Mouse (Mus musculus): ENCODE results near the gene Smok3c. TPM values are rescaled to one million over a fixed set of nuclear protein-coding genes. Genes with fewer than 3 reads are reported as not detected.
A peak's percentile ranks its signal among the peaks of the same experiment; 100 is the strongest.
"Not testable (repeated sequence)": the region's sequence is repeated elsewhere in the genome, so short reads cannot be mapped to it uniquely, and the experiment has no call there.

Gene Smok3c
- total RNA-seq (2017): not detected in 3 replicates

DNA sequence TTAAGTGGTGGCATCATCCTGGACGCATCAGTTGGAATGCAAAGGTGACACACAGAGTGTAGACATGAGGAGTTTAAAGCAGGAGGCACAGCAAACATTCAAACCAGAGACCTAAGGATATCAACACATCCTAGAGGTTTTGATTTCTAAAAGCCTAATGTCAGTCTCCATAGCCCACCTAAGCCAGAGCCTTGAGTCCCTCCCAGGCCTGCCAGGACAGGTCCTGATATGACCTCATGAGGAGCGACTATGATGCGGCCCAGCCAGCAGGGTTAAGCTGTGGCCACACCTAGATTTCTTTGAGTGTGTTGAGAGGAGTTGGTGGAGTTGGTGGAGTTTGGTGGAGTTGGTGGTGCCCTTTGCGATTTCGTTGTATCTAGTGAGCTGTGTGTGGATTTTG is at the start of gene Smok3c:
Gene Smok3c, plus strand, starts transcription at position 301 of the 400 bp plus-strand sequence.
- ATAC-seq (replicated peaks; ENCODE audit: insufficient number of reproducible peaks, low FRiP score, low TSS enrichment, poor library complexity, severe bottlenecking): not testable (repeated sequence)

DNA sequence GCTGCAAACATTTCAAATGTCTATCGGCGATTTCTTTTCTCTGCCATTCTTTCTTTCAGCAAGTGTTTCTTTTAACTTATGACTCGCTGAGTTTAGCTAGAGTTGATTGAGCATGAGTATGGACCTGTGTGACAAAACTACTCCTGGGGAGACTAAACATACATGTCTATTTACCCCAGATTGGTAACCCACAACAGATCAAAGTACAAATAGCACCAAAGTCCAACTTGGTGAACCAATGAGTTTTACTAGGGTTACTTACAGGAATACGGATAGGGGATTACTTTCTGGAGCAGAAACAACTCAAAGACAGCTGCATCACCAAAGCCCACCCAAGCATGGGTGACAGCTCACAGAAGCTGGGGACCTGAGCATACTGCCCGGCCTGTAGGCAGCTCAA is 43.6 kb upstream of the Smok3c start:
- no peak for ATAC-seq (replicated peaks; ENCODE audit: insufficient number of reproducible peaks, low FRiP score, low TSS enrichment, poor library complexity, severe bottlenecking)

DNA sequence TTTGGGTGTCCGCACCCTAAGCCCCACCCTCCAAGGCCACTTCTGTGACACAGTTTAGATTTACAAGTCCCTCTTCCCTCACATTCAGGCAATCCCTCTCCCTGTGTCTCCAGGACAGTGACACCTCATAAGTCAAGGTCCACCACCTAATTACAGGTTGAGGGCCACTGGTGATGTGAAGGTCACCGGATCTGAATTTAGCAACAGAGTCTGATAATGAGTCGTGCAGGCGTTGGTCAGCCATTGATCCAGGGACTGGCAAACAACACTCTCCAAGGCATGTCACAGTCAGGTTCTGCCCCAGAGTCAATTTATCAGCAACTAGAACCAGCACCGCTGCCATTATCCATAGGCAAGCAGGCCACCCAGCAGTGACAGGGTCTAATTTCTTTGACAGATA is 40.6 kb upstream of the Smok3c start:
- ATAC-seq (replicated peaks; ENCODE audit: insufficient number of reproducible peaks, low FRiP score, low TSS enrichment, poor library complexity, severe bottlenecking): no peak

DNA sequence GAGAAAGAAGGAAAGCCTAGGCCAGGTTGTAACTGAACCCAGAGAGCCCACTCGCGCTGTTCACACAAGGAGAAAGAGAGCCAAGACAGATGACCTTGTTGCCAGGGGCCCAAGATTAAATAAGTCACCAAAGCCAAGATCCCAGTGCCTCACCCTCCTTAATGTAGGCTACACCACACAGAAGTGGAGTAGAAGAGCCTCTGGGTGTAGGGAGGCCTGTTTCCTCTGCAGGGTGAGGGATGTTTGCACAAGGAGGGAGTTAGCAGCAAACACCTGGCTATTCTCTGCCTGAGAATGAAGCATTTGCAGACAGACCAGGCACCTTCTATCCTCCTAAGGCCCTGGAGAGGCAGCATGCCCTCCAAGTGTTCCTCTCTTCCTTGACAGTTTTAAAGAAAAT is 36.5 kb upstream of the Smok3c start:
- no peak for ATAC-seq (replicated peaks; ENCODE audit: insufficient number of reproducible peaks, low FRiP score, low TSS enrichment, poor library complexity, severe bottlenecking)

DNA sequence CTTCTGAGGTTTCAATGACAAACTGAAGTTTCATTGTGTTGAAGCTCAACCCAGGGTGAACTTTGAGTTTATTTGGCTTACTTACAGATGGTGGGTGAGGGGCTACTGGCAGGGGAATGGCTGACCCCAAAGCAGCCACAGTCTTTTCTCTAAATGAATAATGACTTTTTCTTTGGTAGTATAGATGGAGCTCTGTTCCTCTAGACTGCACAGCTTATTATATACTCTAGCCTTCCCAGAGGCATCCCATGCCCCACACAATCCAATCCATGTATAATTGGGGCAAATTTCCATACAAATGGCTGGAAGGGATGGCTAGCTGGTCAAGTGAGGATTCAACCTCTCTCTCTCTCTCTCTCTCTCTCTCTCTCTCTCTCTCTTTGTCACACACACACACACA is 36.0 kb upstream of the Smok3c start:
- no peak for ATAC-seq (replicated peaks; ENCODE audit: insufficient number of reproducible peaks, low FRiP score, low TSS enrichment, poor library complexity, severe bottlenecking)

DNA sequence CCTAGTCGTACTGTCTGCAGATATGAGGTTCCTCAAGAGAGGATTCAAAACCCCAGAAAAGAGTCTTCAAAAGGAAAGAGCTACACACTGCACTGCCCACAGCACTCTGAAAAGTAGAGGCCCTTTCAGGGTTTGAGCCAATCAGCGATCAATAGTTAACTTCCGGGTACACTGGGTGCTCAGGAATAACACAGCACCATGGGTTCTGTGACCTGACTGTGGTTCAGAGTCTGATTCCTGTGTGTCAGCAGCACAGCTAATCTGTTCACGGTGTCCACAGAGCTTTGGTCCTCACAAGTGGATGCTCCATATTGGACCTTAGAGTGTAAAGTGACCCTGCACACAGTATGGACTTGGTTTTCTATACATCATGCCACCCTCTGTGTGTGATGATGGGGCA is 33.4 kb upstream of the Smok3c start:
- not testable (repeated sequence) for ATAC-seq (replicated peaks; ENCODE audit: insufficient number of reproducible peaks, low FRiP score, low TSS enrichment, poor library complexity, severe bottlenecking)

DNA sequence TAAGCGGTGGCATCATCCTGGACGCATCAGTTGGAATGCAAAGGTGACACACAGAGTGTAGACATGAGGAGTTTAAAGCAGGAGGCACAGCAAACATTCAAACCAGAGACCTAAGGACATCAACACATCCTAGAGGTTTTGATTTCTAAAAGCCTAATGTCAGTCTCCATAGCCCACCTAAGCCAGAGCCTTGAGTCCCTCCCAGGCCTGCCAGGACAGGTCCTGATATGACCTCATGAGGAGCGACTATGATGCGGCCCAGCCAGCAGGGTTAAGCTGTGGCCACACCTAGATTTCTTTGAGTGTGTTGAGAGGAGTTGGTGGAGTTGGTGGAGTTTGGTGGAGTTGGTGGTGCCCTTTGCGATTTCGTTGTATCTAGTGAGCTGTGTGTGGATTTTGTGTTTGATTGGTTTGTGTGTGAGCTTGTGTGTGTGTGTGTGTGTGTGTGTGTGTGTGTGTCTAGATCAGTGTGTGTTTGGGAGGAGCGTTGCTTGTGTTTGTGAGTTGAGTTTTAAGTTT is 32.0 kb upstream of the Smok3c start, which contains the start of the genes Smok3a and Smok3b:
Gene Smok3a, plus strand, starts transcription at position 301 of the 519 bp plus-strand sequence.
Gene Smok3b, plus strand, starts transcription at position 469 of the 519 bp plus-strand sequence.
- ATAC-seq (replicated peaks; ENCODE audit: insufficient number of reproducible peaks, low FRiP score, low TSS enrichment, poor library complexity, severe bottlenecking): not testable (repeated sequence)

DNA sequence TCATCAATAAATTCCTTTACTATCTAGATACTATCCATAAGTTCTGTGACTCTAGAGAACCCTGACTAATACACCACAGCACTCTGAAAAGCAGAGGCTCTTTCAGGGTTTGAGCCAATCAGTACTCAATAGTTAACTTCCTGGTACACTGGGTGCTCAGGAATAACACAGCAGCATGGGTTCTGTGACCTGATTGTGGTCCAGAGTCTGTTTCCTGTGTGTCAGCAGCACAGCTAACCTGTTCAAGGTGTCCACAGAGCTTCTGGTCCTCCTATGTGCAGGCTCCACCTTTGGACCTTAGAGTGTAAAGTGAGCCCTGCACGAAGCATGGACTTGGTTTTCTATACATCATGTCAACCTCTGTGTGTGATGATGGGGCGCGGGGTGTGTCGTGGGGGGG is 20.8 kb downstream of the Smok3c start:
- ATAC-seq (replicated peaks; ENCODE audit: insufficient number of reproducible peaks, low FRiP score, low TSS enrichment, poor library complexity, severe bottlenecking): no peak

DNA sequence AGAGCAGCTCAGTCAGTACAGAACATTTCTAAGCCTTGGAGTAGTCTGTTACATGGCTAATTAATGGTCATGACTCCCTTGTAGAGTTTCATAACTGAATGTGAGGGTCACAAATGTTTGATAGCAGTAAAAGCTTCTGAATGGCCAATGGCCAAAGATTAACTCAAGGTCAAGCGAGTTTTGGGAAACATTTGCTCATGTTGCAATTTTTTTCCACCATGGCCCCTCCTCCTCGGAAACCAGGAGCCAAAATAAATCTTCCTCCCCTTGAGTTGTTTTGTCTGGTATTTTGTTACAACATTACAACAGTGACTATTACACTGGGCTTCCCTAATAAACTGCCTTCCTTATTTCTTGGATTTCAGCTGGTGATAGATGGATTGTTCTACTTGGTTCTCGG is 22.7 kb downstream of the Smok3c start:
- ATAC-seq (replicated peaks; ENCODE audit: insufficient number of reproducible peaks, low FRiP score, low TSS enrichment, poor library complexity, severe bottlenecking): no peak

DNA sequence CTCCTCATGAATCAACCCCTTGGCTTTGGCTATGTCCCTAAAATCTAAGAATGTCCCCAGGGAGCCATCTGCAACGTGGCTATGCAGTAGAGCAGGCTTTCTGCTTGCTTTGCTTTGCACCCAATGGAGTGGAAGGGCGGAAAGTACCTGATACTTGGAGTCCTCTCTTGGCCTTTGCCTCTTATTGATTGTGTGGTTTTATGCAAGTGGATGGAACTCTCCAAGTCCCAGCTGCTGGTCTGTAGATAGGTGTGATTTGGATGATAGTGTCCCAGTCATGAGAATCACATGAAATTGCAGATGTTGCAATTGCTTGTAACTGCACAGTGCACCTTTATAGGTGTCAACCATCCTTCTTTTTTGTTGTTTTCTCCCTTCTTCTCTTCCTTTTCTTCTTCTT is 23.2 kb downstream of the Smok3c start:
- ATAC-seq (replicated peaks; ENCODE audit: insufficient number of reproducible peaks, low FRiP score, low TSS enrichment, poor library complexity, severe bottlenecking): no peak

DNA sequence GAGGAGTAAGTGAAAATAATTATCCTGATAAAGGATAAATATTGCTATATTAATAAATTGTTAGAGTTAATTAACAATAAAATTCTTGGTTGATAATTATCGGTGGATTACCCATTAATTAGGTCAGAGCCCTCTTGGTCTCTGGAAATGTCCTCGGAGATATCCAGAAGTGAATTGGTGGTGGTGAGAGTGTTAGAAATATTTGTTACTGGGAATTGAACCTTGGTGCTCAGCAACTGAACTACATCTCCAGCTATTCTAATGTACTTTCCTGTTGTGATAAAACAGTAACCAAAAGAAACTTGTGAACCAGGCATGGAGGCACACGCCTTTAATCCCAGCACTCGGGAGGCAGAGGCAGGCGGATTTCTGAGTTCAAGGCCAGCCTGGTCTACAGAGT is 27.5 kb downstream of the Smok3c start:
- no peak for ATAC-seq (replicated peaks; ENCODE audit: insufficient number of reproducible peaks, low FRiP score, low TSS enrichment, poor library complexity, severe bottlenecking)

DNA sequence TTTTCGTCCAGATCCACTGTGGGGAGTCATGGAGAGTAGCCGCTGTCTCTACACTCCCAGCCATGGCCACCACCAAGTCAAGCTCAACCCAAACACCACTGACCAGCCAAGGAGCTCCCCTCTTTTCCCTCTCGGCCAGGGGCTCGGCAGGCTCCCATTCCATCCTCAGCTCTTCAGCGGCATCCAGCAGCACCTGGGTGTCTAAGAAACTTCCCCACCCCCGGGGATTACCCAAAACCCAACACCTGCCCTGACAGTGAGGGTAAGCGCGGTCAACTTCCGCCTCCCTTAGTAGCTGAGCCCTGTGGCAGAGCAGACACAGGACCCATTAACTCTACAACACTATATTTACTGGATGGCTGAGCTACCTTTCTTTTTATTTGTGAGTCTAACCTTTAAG is 28.5 kb downstream of the Smok3c start:
- no peak for ATAC-seq (replicated peaks; ENCODE audit: insufficient number of reproducible peaks, low FRiP score, low TSS enrichment, poor library complexity, severe bottlenecking)

DNA sequence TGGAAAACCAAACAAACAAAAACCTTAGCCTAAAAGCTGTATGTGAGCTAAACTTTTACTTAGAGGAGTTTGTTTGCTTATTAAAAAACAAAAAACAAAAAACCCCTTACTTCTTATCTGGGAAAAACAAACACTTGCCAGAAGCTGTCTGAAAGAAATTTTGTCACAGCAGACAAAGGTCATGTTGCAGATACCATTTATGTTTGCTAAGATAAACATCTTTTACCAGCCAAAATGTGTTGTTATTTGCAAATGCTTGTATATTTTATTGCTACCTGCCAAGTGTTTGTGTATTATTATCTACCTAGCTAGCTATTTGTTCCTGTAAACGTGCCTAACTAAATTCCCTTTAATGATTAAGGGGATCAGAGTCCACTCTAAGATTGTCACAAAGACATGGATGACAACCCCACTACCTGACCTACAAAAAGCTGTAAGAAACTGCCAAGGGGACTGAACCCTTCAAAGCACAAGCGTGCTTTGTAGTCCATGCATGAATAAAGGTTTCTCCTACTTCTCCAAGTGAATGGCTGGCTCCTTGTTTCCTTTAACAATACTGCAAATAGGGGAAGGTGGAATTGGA is 30.4 kb downstream of the Smok3c start:
- ATAC-seq (replicated peaks; ENCODE audit: insufficient number of reproducible peaks, low FRiP score, low TSS enrichment, poor library complexity, severe bottlenecking): no peak

DNA sequence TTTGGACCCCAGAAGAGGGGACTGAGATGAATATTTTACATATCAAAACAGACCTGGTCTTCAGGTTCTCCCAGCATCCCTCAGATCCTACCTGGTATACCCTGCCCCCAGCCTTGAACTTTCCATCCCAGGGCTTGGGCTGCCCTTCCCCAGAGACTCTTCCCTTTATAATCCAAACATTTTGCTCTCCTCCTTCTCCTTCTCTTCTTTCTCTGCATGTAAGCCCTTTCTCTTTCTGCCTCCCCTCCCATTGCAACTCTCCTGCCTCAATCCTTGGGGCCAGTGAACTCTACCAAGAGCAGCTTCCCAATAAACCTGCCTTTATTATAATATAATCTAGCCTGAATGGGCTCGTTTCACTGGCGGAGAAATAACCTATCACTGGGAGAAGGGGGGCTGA is 30.9 kb downstream of the Smok3c start:
- ATAC-seq (replicated peaks; ENCODE audit: insufficient number of reproducible peaks, low FRiP score, low TSS enrichment, poor library complexity, severe bottlenecking): no peak

DNA sequence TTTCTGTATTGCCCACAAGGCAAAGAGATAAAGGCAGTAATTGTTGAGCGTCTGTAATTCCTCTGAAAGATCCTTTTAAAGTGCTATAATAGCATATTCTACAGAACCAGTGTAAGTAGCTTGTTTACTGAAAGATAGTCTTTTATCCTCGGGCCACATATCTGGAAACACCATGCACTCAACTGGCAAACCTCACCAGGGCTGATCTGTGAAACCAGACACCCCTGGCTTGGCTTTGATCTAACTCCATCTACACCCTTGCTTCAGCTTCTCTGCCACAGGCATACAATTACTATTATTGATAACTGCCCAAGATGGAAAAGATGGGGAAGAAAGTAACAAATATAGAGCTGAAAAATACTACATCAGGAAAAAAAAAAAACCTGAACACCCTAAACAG is 31.5 kb downstream of the Smok3c start:
- no peak for ATAC-seq (replicated peaks; ENCODE audit: insufficient number of reproducible peaks, low FRiP score, low TSS enrichment, poor library complexity, severe bottlenecking)

DNA sequence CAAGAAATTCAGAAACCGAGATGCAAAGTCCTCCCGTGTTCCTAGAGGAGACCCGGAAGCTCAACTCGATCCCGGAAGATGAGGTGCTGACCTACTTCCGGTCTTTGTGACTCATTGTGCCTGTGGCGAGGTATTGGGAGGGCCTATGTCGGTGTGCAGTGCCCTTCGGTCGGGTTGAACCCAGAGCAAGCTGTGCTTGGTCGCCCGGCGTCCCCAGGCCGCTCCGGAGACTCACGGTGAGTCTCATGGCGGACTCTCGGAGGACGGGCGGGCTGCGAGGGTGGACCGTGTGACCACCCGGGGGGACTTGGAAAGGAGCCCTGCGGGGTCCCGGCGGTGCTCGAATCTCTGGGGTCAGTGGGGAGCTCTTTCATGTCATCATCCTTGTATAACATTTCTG is 32.0 kb downstream of the Smok3c start, which contains the start of gene Zkscan1:
Gene Zkscan1, plus strand, starts transcription at position 89 of the 400 bp plus-strand sequence.
- ATAC-seq (replicated peaks; ENCODE audit: insufficient number of reproducible peaks, low FRiP score, low TSS enrichment, poor library complexity, severe bottlenecking): peak; percentile 99

DNA sequence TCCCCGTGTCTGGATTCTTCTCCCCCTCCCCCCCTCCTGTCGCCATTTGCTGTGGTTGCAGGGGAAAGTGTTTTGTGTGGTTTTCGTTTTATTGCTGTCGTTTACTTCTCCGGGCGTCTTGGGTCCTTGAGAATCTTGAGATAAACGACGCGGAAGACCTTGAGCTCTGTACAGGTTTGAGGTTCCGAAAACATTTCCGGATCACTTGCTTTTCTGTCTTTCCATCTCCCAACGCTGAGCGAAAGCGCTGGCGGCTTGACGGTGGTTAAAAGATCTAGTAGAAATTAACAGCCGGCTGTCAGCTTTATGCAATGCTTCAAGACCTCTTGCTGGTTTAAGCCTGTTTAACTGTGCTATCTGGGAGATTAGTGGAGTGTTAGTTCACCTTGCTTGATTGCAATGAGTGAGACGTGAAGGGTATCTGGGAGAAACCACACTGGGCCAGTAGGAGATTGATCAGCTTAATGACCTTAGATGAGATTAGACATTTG is 32.5 kb downstream of the Smok3c start:
- no peak; the same call in 1 of the 2 replicates for ATAC-seq (replicated peaks; ENCODE audit: insufficient number of reproducible peaks, low FRiP score, low TSS enrichment, poor library complexity, severe bottlenecking)

DNA sequence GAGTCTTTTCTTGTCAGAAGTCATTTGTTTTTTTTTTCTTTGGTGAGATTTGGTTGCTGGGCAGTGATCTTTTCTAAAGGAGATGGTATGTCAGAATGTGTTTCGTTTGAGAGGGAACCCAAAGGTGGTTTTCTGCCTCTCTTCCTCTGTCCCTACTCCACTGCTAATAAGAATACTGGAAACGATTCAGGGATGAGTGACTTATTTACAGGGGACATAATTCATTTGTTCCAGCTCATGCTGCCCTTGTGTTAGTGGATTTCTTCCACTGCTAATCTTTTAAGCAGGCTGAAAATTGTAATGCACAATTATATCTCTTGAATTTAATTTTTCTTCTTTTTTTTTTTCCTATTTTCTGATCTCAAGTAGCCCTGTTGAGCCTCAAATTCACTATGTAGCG is 33.8 kb downstream of the Smok3c start:
- no peak for ATAC-seq (replicated peaks; ENCODE audit: insufficient number of reproducible peaks, low FRiP score, low TSS enrichment, poor library complexity, severe bottlenecking)

DNA sequence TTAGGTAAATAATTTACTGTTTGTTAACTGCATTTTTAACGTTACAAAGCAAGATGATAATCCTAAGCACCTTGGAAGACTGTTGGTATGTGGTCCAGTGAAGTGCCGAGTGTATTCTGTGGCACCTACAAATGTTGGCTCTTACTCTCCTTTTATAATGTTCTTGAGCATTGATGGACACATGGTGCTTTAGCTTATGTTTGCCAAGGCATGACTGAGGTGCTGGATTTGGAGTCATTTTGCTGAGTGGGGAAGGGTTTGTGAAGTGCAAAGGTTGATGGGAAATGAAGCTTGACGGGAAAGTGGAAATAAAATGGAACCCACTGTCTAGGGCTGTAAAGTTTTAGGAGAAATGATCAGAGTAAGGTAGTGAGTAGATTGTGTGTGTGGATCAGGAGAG is 35.4 kb downstream of the Smok3c start:
- no peak for ATAC-seq (replicated peaks; ENCODE audit: insufficient number of reproducible peaks, low FRiP score, low TSS enrichment, poor library complexity, severe bottlenecking)

DNA sequence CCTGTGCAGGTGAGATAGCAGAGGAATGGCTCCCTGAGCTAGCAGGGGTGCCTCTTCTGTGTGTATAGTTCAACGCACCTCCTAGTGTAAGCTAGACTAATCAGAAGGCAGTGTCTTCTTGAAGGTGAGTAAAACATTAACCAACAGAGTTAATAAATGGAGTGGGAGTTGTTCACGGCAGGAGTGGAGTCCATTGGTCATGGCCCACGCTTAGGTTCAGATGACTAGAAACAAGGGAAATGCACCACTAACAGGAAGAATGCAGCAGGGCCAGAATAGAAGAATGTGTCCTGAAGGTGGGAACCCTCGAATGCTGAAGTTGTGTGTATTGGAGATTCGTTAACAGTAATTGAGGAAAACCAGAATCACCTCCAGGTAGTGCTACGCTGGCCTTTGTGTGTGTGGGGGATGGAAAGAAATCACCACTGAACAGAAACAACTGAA is 36.1 kb downstream of the Smok3c start:
- ATAC-seq (replicated peaks; ENCODE audit: insufficient number of reproducible peaks, low FRiP score, low TSS enrichment, poor library complexity, severe bottlenecking): no peak

Data from monocyte, adult 5-6 weeks (primary cell).